Mouse (Mus musculus): ENCODE data around the gene Ppih. TPM values are rescaled to one million over a fixed set of nuclear protein-coding genes. Genes with fewer than 3 reads are reported as not detected.

The Ppih gene
- polyA plus RNA-seq, 1 experiment from 2014 or later = 170 TPM

DNA sequence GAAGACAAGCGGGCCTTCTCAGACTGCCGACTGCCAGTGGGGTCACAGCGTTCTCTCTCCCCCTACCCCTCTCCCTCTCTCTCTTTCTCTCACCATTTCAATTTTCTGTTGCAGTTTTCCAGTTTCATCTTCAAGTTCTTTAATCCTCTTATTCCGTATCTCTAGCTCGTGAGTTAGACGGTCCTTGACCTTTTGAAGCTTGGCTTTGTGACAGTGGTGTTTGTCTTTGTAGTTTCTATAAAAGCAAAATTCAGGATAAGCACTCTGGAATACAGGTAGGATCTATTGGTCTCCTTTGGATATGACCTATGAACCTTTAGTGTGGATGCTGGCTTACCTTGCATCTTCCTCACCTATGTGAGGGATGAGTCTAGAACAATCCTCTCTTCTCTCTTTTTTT lies 13.1 kb upstream of the Ppih start:
- DNase-seq (ENCODE audit: low spot score) (no peak), ATAC-seq (ENCODE audit: insufficient number of reproducible peaks, low FRiP score, low TSS enrichment, low read depth) (no peak)
- Histone ChIP-seq H3K36me3 (ENCODE audit: control insufficient read depth, insufficient read depth, low read length) (no peaks in the 10 kb centered on the region), H3K4me2 (ENCODE audit: low read depth, severe bottlenecking) (no peak overlapping the region), H3K27me3 (ENCODE audit: control insufficient read depth, insufficient read depth, low read length) (no peaks in the 10 kb centered on the region), H3K4me3 (ENCODE audit: low read depth, low read length) (no peak overlapping the region), H3K27ac (replicated peaks; ENCODE audit: low read depth, low read length) (no peak overlapping the region), H3K4me1 (ENCODE audit: control insufficient read depth, insufficient read depth, low read length) (no peaks in the 10 kb centered on the region), H3K9ac (ENCODE audit: low read length) (no peak overlapping the region), H3K9me3 (ENCODE audit: control insufficient read depth, low read length) (no peaks in the 10 kb centered on the region)
- WGBS = 82% methylated on average over 6 of the region's 6 CpGs

- WGBS = 33% methylated on average over 10 of the region's 10 CpGs
- Histone ChIP-seq H3K4me3 (ENCODE audit: low read depth, low read length) (peak overlapping the region; percentile 81), H3K27ac (replicated peaks; ENCODE audit: low read depth, low read length) (peak overlapping the region; percentile 72; the same call in 1 of the 2 replicates), H3K9me3 (ENCODE audit: control insufficient read depth, low read length) (no peaks in the 10 kb centered on the region), H3K4me1 (ENCODE audit: control insufficient read depth, insufficient read depth, low read length) (no peaks in the 10 kb centered on the region; the same call in 1 of the 2 replicates), H3K36me3 (ENCODE audit: control insufficient read depth, insufficient read depth, low read length) (peaks cover 5% of the 10 kb centered on the region; the same call in 1 of the 2 replicates), H3K9ac (ENCODE audit: low read length) (peak overlapping the region; percentile 77), H3K27me3 (ENCODE audit: control insufficient read depth, insufficient read depth, low read length) (no peaks in the 10 kb centered on the region), H3K4me2 (ENCODE audit: low read depth, severe bottlenecking) (peak overlapping the region; percentile 97)
- peak; percentile 55 for ATAC-seq (ENCODE audit: insufficient number of reproducible peaks, low FRiP score, low TSS enrichment, low read depth)
- DNase-seq (ENCODE audit: low spot score) = peak; percentile 29
Measured at GRCm38 (mm10) chr4:119320896-119321550, 677 bp upstream of the Ppih start.

DNA sequence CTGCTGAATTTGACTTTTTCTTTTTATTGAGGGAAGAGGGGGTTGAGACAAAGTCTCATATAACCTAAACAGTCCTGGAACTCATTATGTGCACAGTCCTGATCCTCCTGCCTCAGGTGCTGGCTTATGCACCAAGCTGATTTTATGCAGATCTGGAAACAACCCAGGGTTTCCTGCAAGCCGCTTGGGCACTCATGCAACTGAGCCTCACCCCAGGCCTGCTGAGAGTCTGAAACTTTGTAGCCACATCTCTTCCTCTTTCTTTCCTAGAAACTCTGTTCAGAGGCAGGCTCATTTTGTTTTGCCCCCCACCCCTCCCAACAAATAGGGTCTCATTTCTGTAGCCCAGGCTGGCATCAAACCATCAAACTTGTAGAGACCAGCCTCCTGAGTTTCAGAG lies 6.6 kb downstream of the Ppih start:
- 97% methylated on average over 1 of the region's 1 CpGs for WGBS

GRCm38 (mm10) chr4:119305418-119305817 lies 14.9 kb downstream of the Ppih start:
- Histone ChIP-seq H3K36me3 (ENCODE audit: control insufficient read depth, insufficient read depth, low read length) (peaks cover 5% of the 10 kb centered on the region; the same call in 1 of the 2 replicates), H3K9ac (ENCODE audit: low read length) (no peak overlapping the region), H3K4me1 (ENCODE audit: control insufficient read depth, insufficient read depth, low read length) (no peaks in the 10 kb centered on the region), H3K4me3 (ENCODE audit: low read depth, low read length) (no peak overlapping the region), H3K27ac (replicated peaks; ENCODE audit: low read depth, low read length) (no peak overlapping the region), H3K9me3 (ENCODE audit: control insufficient read depth, low read length) (no peaks in the 10 kb centered on the region), H3K27me3 (ENCODE audit: control insufficient read depth, insufficient read depth, low read length) (no peaks in the 10 kb centered on the region), H3K4me2 (ENCODE audit: low read depth, severe bottlenecking) (no peak overlapping the region)
- WGBS = 82% methylated on average over 5 of the region's 5 CpGs
- ATAC-seq (ENCODE audit: insufficient number of reproducible peaks, low FRiP score, low TSS enrichment, low read depth) = no peak; the same call in 1 of the 2 replicates
- no peak for DNase-seq (ENCODE audit: low spot score)

More for the DNA sequence above, 6.6 kb downstream of the Ppih start:
- H3K9me3 ChIP-seq (ENCODE audit: control insufficient read depth, low read length) = no peaks in the 10 kb centered on the region
- DNase-seq (ENCODE audit: low spot score) (no peak), ATAC-seq (ENCODE audit: insufficient number of reproducible peaks, low FRiP score, low TSS enrichment, low read depth) (no peak)
- no peak overlapping the region for H3K4me2 ChIP-seq (ENCODE audit: low read depth, severe bottlenecking)
- H3K36me3 ChIP-seq (ENCODE audit: control insufficient read depth, insufficient read depth, low read length) = peaks cover 12% of the 10 kb centered on the region; the same call in 1 of the 2 replicates
- no peak overlapping the region for H3K4me3 ChIP-seq (ENCODE audit: low read depth, low read length)
- no peaks in the 10 kb centered on the region for H3K4me1 ChIP-seq (ENCODE audit: control insufficient read depth, insufficient read depth, low read length)
- no peaks in the 10 kb centered on the region for H3K27me3 ChIP-seq (ENCODE audit: control insufficient read depth, insufficient read depth, low read length)
- H3K27ac ChIP-seq (replicated peaks; ENCODE audit: low read depth, low read length) = no peak overlapping the region
- H3K9ac ChIP-seq (ENCODE audit: low read length) = no peak overlapping the region

DNA sequence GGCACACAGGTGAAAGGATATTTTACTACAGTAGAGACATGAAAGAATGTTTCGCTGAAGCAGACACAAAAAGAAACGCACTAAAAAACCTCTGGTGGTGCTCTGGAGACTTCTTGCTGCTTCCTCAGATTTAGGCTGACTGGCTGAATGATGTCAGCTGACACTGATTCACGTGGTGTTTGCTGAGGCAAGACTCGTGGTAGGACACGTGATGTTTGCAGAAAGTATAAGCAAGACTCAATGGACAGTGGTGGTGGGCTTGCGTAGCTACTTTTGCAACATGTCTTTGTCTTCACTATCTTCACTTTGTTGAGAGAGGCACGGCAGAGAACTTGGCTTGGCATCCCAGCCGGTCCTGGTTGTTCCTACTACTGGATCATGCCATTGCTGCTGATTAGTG lies 17.1 kb downstream of the Ppih start:
- Histone ChIP-seq H3K9me3 (ENCODE audit: control insufficient read depth, low read length) (no peaks in the 10 kb centered on the region), H3K27ac (replicated peaks; ENCODE audit: low read depth, low read length) (no peak overlapping the region), H3K9ac (ENCODE audit: low read length) (no peak overlapping the region), H3K4me3 (ENCODE audit: low read depth, low read length) (no peak overlapping the region), H3K4me2 (ENCODE audit: low read depth, severe bottlenecking) (no peak overlapping the region), H3K27me3 (ENCODE audit: control insufficient read depth, insufficient read depth, low read length) (no peaks in the 10 kb centered on the region), H3K36me3 (ENCODE audit: control insufficient read depth, insufficient read depth, low read length) (no peaks in the 10 kb centered on the region), H3K4me1 (ENCODE audit: control insufficient read depth, insufficient read depth, low read length) (no peaks in the 10 kb centered on the region)
- WGBS = 93% methylated on average over 8 of the region's 8 CpGs
- DNase-seq (ENCODE audit: low spot score) (no peak), ATAC-seq (ENCODE audit: insufficient number of reproducible peaks, low FRiP score, low TSS enrichment, low read depth) (no peak)

DNA sequence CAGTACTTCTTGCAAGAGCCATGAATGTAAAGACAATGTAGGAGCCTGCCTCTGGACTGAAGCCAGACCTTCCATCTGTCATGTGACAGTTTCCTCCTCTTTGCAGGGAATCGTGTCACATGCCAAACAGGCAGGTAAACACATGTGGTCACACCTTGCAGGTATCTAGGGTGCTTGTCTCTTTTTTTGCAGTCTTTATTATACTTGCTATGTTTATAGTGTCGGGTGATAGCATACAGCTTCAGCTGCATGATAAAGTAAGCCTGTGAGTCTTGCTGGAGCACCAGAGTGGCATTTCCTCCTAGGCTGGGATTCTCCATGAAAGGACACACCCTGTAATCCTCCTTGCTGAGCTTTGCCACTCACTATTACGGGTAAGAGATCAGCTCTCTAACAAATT lies 18.6 kb downstream of the Ppih start:
- H3K27ac ChIP-seq (replicated peaks; ENCODE audit: low read depth, low read length) = no peak overlapping the region
- H3K4me1 ChIP-seq (ENCODE audit: control insufficient read depth, insufficient read depth, low read length) = no peaks in the 10 kb centered on the region
- no peak for DNase-seq (ENCODE audit: low spot score)
- H3K9ac ChIP-seq (ENCODE audit: low read length) = no peak overlapping the region
- ATAC-seq (ENCODE audit: insufficient number of reproducible peaks, low FRiP score, low TSS enrichment, low read depth) = no peak
- no peak overlapping the region for H3K4me3 ChIP-seq (ENCODE audit: low read depth, low read length)
- H3K36me3 ChIP-seq (ENCODE audit: control insufficient read depth, insufficient read depth, low read length) = no peaks in the 10 kb centered on the region
- H3K4me2 ChIP-seq (ENCODE audit: low read depth, severe bottlenecking) = no peak overlapping the region
- 90% methylated on average over 3 of the region's 3 CpGs for WGBS
- no peaks in the 10 kb centered on the region for H3K9me3 ChIP-seq (ENCODE audit: control insufficient read depth, low read length)
- H3K27me3 ChIP-seq (ENCODE audit: control insufficient read depth, insufficient read depth, low read length) = no peaks in the 10 kb centered on the region

DNA sequence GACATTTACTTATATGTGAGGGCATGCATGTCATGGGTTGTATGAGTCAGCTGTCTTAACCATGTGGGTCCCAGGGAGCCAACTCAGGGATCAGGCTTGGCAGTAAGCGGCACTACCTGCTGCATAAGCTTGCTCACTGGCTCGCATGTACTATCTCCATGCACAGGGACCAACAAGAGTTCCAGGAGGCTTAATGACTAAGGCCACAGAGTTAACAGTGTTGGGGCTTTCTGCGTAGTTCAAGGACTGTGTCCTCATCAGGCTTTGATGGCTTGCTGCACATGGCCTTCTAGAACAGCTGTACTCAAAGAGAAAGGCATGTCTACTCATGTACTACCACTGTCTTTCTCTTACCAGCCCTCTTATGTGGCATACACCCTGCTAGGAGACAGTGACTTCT lies 19.6 kb downstream of the Ppih start:
- H3K9ac ChIP-seq (ENCODE audit: low read length) = no peak overlapping the region
- no peaks in the 10 kb centered on the region for H3K9me3 ChIP-seq (ENCODE audit: control insufficient read depth, low read length)
- H3K4me1 ChIP-seq (ENCODE audit: control insufficient read depth, insufficient read depth, low read length) = no peaks in the 10 kb centered on the region
- ATAC-seq (ENCODE audit: insufficient number of reproducible peaks, low FRiP score, low TSS enrichment, low read depth) (no peak), DNase-seq (ENCODE audit: low spot score) (no peak)
- H3K27ac ChIP-seq (replicated peaks; ENCODE audit: low read depth, low read length) = no peak overlapping the region
- H3K36me3 ChIP-seq (ENCODE audit: control insufficient read depth, insufficient read depth, low read length) = no peaks in the 10 kb centered on the region
- H3K27me3 ChIP-seq (ENCODE audit: control insufficient read depth, insufficient read depth, low read length) = no peaks in the 10 kb centered on the region
- WGBS = 96% methylated on average over 3 of the region's 3 CpGs
- H3K4me2 ChIP-seq (ENCODE audit: low read depth, severe bottlenecking) = no peak overlapping the region
- H3K4me3 ChIP-seq (ENCODE audit: low read depth, low read length) = no peak overlapping the region

GRCm38 (mm10) chr4:119297361-119297760 lies 23.0 kb downstream of the Ppih start:
- WGBS = 66% methylated on average over 2 of the region's 2 CpGs
- no peak for DNase-seq (ENCODE audit: low spot score)
- no peak for ATAC-seq (ENCODE audit: insufficient number of reproducible peaks, low FRiP score, low TSS enrichment, low read depth)
- Histone ChIP-seq H3K4me3 (ENCODE audit: low read depth, low read length) (no peak overlapping the region), H3K27ac (replicated peaks; ENCODE audit: low read depth, low read length) (no peak overlapping the region), H3K9ac (ENCODE audit: low read length) (no peak overlapping the region), H3K36me3 (ENCODE audit: control insufficient read depth, insufficient read depth, low read length) (no peaks in the 10 kb centered on the region), H3K4me2 (ENCODE audit: low read depth, severe bottlenecking) (no peak overlapping the region), H3K4me1 (ENCODE audit: control insufficient read depth, insufficient read depth, low read length) (no peaks in the 10 kb centered on the region), H3K9me3 (ENCODE audit: control insufficient read depth, low read length) (no peaks in the 10 kb centered on the region), H3K27me3 (ENCODE audit: control insufficient read depth, insufficient read depth, low read length) (no peaks in the 10 kb centered on the region)

- H3K4me3 ChIP-seq (ENCODE audit: low read depth, low read length) = peak overlapping the region; percentile 77
- H3K36me3 ChIP-seq (ENCODE audit: control insufficient read depth, insufficient read depth, low read length) = no peaks in the 10 kb centered on the region
- WGBS = 11% methylated on average over 6 of the region's 6 CpGs
- peak overlapping the region; percentile 46 for H3K4me2 ChIP-seq (ENCODE audit: low read depth, severe bottlenecking)
- H3K9ac ChIP-seq (ENCODE audit: low read length) = peak overlapping the region; percentile 83
- ATAC-seq (ENCODE audit: insufficient number of reproducible peaks, low FRiP score, low TSS enrichment, low read depth) (no peak), DNase-seq (ENCODE audit: low spot score) (no peak)
- H3K27ac ChIP-seq (replicated peaks; ENCODE audit: low read depth, low read length) = no peak overlapping the region
- H3K4me1 ChIP-seq (ENCODE audit: control insufficient read depth, insufficient read depth, low read length) = 0 out of 2 replicates have a peak, but pooled peaks cover 2% of the 10 kb centered on the region
- H3K9me3 ChIP-seq (ENCODE audit: control insufficient read depth, low read length) = no peaks in the 10 kb centered on the region
- no peaks in the 10 kb centered on the region for H3K27me3 ChIP-seq (ENCODE audit: control insufficient read depth, insufficient read depth, low read length)
Measured at GRCm38 (mm10) chr4:119295134-119295453, 25.3 kb downstream of the Ppih start.

Data from limb, embryonic 11.5 days (tissue).